Comparison of ENCODE assay signal across 9 mouse cellular contexts in the genomic region with DNA sequence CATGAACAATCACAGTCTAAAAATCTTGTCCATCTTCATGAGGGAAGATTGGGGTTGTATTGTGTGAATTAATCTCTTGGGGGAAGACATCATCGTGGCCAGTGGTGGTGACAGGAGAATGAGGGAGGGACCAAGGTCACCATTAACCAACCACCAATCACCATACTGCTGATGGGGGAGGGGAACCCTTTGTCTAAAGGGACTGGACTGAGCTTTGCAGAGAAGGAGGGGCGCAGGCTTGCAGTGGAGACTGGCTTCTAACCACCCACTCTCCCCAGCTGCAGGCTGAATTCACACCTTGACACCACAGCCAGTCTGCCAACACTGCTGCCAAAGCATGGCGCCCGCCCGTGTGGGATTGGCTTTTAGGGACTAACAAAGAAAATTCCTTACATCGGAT. TPM values are rescaled to one million over a fixed set of nuclear protein-coding genes. Genes with fewer than 3 reads are reported as not detected.
DNase-seq lines count a peak whose midpoint lies in the region; ATAC-seq and TF ChIP-seq lines count a peak whose summit lies in the region.
"Had no signal": no experiment of that assay in that cellular context is flagged by ENCODE, and none has a peak within 500 bp of the region (broad histone marks: within the 10 kb centered on the region; RNA-seq: fewer than 3 reads in every experiment).

No protein-coding gene starts in this region.

- 19% methylated on average over 6 of the region's 6 CpGs for WGBS in limb, embryonic 13.5 days

- H3K9me3 ChIP-seq in limb, embryonic 13.5 days = no peaks in the 10 kb centered on the region
- H3K9me3 ChIP-seq: embryonic facial prominence, embryonic 12.5 days had no signal

- peak; percentile 73 for ATAC-seq in limb, embryonic 13.5 days (ENCODE audit: low FRiP score, low read depth)

- peak overlapping the region; percentile 50 for H3K4me2 ChIP-seq in limb, embryonic 13.5 days (replicated peaks)
- H3K4me2 ChIP-seq: embryonic facial prominence, embryonic 12.5 days had no signal

- H3K36me3 ChIP-seq in limb, embryonic 13.5 days = peaks cover 25% of the 10 kb centered on the region

- peak overlapping the region; percentile 44 for H3K4me3 ChIP-seq in gastrocnemius, adult 2 months
- H3K4me3 ChIP-seq in limb, embryonic 13.5 days = no peak overlapping the region
- H3K4me3 ChIP-seq: embryonic facial prominence, embryonic 12.5 days had no signal

- intact Hi-C loops in gastrocnemius, adult 2 months (cut with DNase I) = loop anchor here (1.0 to 5.0 kb wide), 2 partner anchors 116 to 401 kb away; no protein-coding TSS in a partner anchor
- intact Hi-C loops in gastrocnemius, postnatal 36 days (cut with DNase I) = loop anchor here (2.0 to 5.0 kb wide), 3 partner anchors 116 to 401 kb away; a partner anchor contains a TSS
- intact Hi-C loops in left cerebral cortex, postnatal 25 days (cut with DNase I) = no loop called here

- peak overlapping the region; percentile 48; the same call in 1 of the 2 replicates for H3K9ac ChIP-seq in limb, embryonic 13.5 days
- H3K9ac ChIP-seq: embryonic facial prominence, embryonic 12.5 days had no signal

- DNase-seq in gastrocnemius, adult 2 months = no peak
- no peak for DNase-seq in gastrocnemius, postnatal 10 days
- DNase-seq in testis, postnatal 10 days (ENCODE audit: low spot score) = peak; percentile 40
- DNase-seq in testis, postnatal 14 days (ENCODE audit: low spot score) = no peak
- DNase-seq in gastrocnemius, postnatal 36 days = no peak
- DNase-seq in left cerebral cortex, postnatal 25 days (ENCODE audit: low spot score in 2 of 2) = no peak
- no peak for DNase-seq in layer of hippocampus, postnatal 14 days (ENCODE audit: low spot score in 2 of 2)

- H3K27me3 ChIP-seq in limb, embryonic 13.5 days = no peaks in the 10 kb centered on the region
- H3K27me3 ChIP-seq: embryonic facial prominence, embryonic 12.5 days had no signal

- H3K27ac ChIP-seq in gastrocnemius, adult 2 months = no peak overlapping the region
- H3K27ac ChIP-seq in limb, embryonic 13.5 days = no peak overlapping the region
- H3K27ac ChIP-seq: embryonic facial prominence, embryonic 12.5 days had no signal

- no peak for TF ChIP-seq CTCF in gastrocnemius, adult 2 months (IDR thresholded peaks at IDR 0.05)

- peaks cover 8% of the 10 kb centered on the region for H3K4me1 ChIP-seq in limb, embryonic 13.5 days
- H3K4me1 ChIP-seq: embryonic facial prominence, embryonic 12.5 days had no signal

RNA-seq across cellular contexts. Expression of a gene that starts 24.7 kb away (rescaled TPM):
- total RNA-seq in gastrocnemius, adult 2 months (2021) = 1 to 10 TPM in 1 of 2 experiments, under 1 TPM in 1; 0.67 to 1.2 TPM
- 1 to 10 TPM; 1.0 to 1.5 TPM for total RNA-seq in gastrocnemius, postnatal 10 days (2021)
- 3.3 and 3.8 TPM in 2 replicates for polyA plus RNA-seq in limb, embryonic 13.5 days (2015; fragmentation: Nextera tagmentation; extraction: Ambion mirVana)
- under 1 TPM; 0.79 to 0.89 TPM for total RNA-seq in gastrocnemius, postnatal 36 days (2021)
- total RNA-seq in left cerebral cortex, postnatal 25 days (2021) = 1 to 10 TPM; 6.9 to 7.0 TPM
- 1 to 10 TPM; 6.6 to 6.8 TPM for total RNA-seq in layer of hippocampus, postnatal 14 days (2021)

RNA-seq across cellular contexts. Expression of a gene that starts 24.8 kb away (rescaled TPM):
- total RNA-seq in gastrocnemius, adult 2 months (2021) = not detected
- 1 to 10 TPM in 1 of 2 experiments, not detected in 1; 1.5 TPM for total RNA-seq in gastrocnemius, postnatal 10 days (2021)
- polyA plus RNA-seq in limb, embryonic 13.5 days (2015; fragmentation: Nextera tagmentation; extraction: Ambion mirVana) = 0.32 and 0.39 TPM in 2 replicates
- not detected for total RNA-seq in gastrocnemius, postnatal 36 days (2021)
- total RNA-seq in left cerebral cortex, postnatal 25 days (2021) = 1 to 10 TPM in 1 of 2 experiments, not detected in 1; 1.4 TPM
- total RNA-seq in layer of hippocampus, postnatal 14 days (2021) = 1 to 10 TPM in 1 of 2 experiments, not detected in 1; 1.0 TPM
- polyA plus RNA-seq: embryonic facial prominence, embryonic 12.5 days had no signal

RNA-seq across cellular contexts. Expression of a gene that starts 25.1 kb away (rescaled TPM):
- total RNA-seq in gastrocnemius, adult 2 months (2021) = 10 to 100 TPM; 22.9 to 29.4 TPM
- 10 to 100 TPM; 24.7 to 41.4 TPM for total RNA-seq in gastrocnemius, postnatal 10 days (2021)
- polyA plus RNA-seq in limb, embryonic 13.5 days (2015; fragmentation: Nextera tagmentation; extraction: Ambion mirVana) = 91.4 and 95.4 TPM in 2 replicates
- 10 to 100 TPM; 13.7 to 17.7 TPM for total RNA-seq in gastrocnemius, postnatal 36 days (2021)
- 10 to 100 TPM; 46.6 to 47.6 TPM for total RNA-seq in left cerebral cortex, postnatal 25 days (2021)
- total RNA-seq in layer of hippocampus, postnatal 14 days (2021) = 10 to 100 TPM; 62.2 to 64.7 TPM

RNA-seq across cellular contexts. Expression of a gene that starts 56.1 kb away (rescaled TPM):
- 1 to 10 TPM; 2.1 to 3.5 TPM for total RNA-seq in gastrocnemius, adult 2 months (2021)
- total RNA-seq in gastrocnemius, postnatal 10 days (2021) = 1 to 10 TPM; 1.1 to 2.2 TPM
- polyA plus RNA-seq in limb, embryonic 13.5 days (2015; fragmentation: Nextera tagmentation; extraction: Ambion mirVana) = 7.8 and 8.7 TPM in 2 replicates
- 1 to 10 TPM; 1.4 to 1.7 TPM for total RNA-seq in gastrocnemius, postnatal 36 days (2021)
- 1 to 10 TPM; 3.6 to 3.7 TPM for total RNA-seq in left cerebral cortex, postnatal 25 days (2021)
- total RNA-seq in layer of hippocampus, postnatal 14 days (2021) = 1 to 10 TPM; 3.3 TPM
